Mouse (Mus musculus) kidney, adult 11 months (tissue): ENCODE results near the gene Oit1.

Source experiments
- DNase-seq: peaks from one replicate; pipeline ENCODE4 v3.0.0; 2022

Gene Oit1

DNA sequence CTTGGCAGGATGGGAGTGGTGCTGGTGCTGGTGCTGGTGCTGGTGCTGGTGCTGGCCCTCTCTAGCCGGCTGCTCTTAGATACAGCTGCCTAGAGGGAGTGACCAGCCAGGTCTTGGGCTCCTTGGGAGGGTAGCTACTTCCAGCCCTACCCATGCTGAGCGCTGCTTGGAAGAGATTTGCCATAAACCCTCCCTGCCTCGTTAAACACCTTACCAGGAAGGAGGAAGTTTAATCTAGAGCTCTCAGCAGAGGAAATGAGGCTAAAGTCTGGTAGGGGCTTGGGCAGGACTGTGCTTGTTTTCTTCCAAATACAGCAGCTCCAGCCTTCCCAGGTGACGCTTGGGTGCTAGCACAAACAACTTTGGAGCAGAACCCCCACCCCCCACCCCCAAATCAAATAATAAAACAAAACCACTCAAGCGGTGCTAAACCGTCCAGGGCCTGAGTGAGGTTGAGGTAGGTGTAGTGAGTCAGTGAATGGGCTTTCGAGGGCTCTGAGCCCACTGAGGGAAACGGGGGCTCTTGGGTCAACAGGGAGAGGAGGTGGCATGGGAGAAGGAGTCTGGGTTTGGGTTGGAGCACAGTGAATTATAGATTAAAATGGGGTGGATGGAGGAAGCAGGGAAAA is at the start of gene Oit1:
Gene Oit1 (minus strand): TSS at position 70 of the 629 bp plus-strand sequence.
- DNase-seq = no peak

GRCm38 (mm10) chr14:8422833-8423232 is 44.3 kb upstream of the Oit1 start:
- DNase-seq = no peak

DNA sequence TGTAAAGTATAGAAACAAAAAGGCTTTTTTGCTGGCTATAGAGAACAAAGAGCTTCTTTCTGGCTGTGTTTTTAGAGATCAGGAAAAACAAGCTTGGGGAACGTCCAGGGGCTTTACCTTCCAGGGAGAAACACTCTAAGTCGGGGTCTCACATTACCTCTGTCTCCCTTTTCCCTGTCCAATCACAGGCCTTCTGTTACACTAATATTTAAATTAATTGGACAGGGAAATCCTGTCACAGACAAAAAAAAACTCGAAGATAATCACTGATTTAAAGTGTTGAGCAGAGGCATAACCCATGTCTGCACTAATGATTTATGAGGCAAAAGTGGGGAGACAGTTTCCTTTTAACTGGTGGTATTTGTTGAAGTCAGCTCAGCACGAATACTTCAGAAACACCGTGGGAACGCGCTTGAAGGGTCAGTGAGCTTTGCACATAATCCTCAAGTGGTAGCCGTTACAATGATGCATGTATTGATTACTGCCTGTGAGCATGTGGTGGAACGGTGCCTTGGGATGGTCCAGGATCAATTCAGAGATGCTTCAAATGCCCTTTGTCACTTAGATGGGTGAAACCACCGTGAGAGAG is 42.7 kb upstream of the Oit1 start:
- no peak for DNase-seq

- DNase-seq = no peak
These were observed 40.1 kb upstream of the Oit1 start for GRCm38 (mm10) chr14:8418610-8419009.

- no peak for DNase-seq
These were observed 27.4 kb upstream of the Oit1 start for GRCm38 (mm10) chr14:8405946-8406345.

- no peak for DNase-seq
These were observed 24.8 kb upstream of the Oit1 start for GRCm38 (mm10) chr14:8403310-8403709.

GRCm38 (mm10) chr14:8398507-8398906 is 20.0 kb upstream of the Oit1 start:
- DNase-seq = no peak

GRCm38 (mm10) chr14:8395690-8396287 is 17.2 kb upstream of the Oit1 start:
- no peak for DNase-seq

DNA sequence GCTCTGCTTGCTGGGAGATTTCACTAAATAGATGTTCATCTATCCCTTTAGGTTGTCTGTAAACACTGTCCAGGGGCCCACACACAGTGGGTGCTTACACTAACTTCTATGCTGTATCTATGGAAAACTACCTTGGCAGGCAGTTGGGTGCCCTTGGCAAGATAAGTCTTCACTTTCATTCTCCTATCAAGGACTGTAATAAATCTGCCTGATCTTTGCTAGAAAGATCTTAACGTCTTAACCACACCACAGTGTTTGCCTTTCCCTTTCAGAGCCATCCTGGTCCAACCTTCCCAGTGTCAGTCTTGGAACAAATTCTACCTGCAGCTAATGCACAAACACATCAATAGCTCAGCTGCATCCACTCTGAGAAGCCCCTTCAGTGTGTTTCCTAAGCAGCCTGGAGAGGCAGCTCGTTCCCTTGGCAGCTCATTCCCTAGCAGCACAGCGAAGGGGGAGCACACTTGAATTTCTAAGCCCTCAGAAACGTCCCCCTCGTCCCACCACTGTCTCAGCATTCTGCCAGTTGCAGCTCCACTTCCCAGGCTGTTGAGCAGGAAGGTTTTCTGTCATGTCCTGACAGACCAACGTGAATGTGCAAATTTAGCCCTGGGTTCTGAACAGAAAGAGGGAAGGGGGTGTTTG is 13.7 kb upstream of the Oit1 start:
- no peak for DNase-seq

DNA sequence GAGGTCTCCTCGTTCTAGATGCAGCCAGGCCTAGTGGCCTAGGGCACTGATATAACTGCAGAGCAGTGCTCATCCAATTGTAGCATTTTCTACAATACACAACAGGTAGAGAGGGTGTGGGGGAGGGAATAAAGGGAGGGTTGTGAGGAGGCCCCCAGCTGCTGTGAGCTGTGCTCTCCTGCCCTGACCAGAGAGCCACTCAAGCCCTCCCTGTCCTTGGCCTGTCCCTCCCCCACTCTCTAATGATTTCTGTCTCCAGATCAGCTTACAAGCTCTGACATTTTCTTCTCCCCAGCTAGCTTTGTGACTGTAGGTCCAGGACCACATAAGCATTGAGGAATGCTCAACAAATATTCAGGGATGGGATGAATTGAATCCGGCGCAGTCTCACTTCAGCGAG is 9.2 kb downstream of the Oit1 start:
- DNase-seq = no peak

GRCm38 (mm10) chr14:8368900-8369299 is 9.7 kb downstream of the Oit1 start:
- DNase-seq = no peak

DNA sequence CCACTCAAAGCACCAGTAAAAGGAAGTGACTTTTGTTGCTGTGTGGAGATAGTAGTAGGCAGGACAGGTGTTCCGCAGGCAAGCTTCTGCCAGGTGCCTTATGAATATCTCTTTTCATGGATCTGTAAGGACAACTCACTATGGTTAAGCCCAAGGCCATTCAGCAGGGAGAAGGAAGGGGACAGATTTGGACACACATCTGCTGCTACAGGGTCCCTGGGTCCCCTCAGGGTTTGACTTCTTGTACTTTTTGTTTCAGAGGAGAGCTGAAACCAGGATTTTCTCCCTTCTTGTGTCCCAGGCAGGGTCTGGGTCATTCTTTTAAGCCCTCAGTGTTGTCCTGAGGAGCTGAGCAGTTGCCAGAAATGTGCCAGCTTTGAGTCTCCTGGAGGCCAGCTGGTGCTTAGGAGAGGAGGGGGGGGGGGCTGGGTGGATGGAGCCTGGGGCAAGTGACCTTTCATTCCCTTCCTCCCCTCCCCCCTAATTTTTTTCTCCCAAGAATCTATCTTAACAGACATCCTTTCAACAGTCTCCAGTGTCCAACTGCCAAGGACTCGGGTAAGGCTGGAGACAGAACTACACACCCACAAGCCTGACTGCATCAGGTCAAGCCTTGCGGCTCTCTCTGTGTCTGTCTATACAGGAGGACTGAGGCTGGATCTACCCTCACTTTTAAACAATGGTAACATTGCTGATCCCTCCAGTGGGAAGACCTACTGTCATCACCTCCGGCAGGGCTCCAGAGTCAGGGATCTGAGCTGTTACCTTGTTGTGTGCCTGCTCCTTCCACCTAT is 10.6 kb downstream of the Oit1 start:
- DNase-seq = no peak

DNA sequence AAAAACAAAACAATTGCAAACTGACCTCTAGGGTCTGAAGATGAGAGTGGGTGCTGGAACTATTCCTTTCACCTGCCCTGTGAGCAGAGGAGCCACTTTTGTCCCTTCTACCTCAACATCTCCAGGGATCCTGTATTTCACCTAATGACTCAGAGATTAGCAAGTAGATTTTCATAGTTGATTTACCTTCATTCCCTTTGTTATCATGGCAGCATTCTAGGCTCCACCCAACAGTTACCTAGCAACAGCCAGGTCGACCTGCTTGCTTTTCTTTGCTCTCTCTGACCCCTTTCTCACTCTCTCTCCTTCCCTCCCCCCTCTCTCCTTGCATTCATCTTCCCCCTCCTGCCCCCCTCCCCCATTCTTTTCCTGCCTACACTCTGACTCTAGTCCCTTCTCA is 11.4 kb downstream of the Oit1 start:
- DNase-seq = no peak

- no peak for DNase-seq
These were observed 12.7 kb downstream of the Oit1 start for GRCm38 (mm10) chr14:8365833-8366232.

DNA sequence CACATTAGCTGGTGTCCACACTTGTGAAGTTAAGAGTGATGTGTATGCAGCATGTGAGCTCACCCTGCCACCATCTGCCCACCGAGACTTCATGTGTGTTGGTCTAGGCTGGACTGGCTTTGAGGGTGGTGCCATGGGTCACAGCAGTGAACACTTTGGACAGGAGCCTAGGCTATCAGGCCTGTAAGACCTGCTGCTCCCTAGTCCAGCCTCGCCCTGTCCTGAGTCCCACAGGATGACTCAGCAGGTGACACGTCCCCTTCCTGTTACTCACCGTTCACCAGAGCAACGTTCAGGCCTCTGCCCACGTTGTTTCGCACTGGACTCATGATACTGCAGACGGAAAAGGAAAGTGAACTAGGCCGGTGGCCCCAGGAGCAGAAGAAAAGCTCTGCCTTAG is 21.7 kb downstream of the Oit1 start:
- no peak for DNase-seq

GRCm38 (mm10) chr14:8355999-8356501 is 22.5 kb downstream of the Oit1 start:
- DNase-seq = peak; percentile 65

- no peak for DNase-seq
These were observed 29.6 kb downstream of the Oit1 start for GRCm38 (mm10) chr14:8348927-8349326.

DNA sequence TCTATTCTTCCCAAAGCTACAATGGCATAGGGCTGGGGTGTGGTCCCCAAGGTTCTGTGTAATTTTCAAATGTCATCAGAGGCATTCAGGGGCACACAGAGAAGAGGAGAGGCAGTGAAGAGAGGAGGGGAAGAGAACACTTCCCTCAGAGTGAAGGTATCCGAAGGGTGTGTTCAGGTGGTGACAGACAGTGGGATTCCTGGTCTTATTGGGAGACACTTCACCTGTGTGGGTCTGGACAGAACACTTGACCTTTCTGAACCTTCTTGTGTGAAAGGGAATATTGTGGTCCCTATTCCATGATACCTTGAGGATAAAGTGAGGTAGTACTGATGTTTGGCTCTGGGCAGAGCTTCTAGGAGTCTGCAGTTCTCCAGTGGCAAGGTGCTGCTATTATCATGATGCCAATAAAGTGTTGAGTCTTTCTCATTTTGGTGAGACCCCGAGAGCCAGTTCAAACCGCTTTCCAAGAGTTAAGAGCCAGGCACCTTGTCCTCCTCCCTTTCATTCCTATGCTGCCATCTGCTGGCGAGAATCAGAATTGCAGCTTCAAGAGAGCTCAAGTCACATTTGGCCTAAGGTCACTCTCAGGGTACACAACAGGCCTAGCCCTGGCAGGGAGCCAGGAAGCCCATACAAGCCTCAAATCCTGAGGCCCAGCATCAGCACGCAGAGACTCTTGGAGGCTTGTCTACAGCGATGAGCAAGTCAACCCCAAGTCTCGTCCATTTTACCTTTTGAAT is 32.1 kb downstream of the Oit1 start:
- peak; percentile 80 for DNase-seq

GRCm38 (mm10) chr14:8345566-8345965 is 33.0 kb downstream of the Oit1 start:
- peak; percentile 48 for DNase-seq

DNA sequence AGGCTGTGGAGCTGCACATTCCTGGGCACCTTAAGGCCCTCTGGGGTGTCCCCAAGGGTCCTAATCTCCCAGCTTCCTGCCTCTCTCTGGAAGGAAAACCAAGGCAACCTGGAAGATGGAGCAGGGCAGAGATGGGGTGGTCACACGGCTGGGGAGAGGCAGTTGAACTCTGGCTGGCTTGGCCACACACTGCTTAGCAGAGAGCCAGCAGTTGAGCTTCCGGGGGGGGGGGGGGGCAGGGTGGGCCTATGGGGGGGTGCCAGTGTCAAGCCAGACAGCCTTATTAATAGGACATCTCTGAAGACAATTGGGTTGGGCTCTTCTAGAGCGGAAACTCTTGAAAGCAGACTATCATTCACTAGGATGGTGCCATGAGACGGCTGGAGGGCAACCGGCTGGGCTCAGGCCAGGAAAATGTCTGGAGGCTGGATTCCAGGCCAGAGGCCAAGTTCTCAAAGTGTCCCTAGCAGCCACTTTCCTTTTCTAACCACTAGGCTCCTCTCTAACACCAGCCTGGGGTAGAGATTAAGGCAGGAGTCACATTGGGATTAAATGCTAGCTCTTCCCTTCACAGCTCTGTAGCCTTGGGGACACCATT is 35.9 kb downstream of the Oit1 start:
- DNase-seq = peak; percentile 81

DNA sequence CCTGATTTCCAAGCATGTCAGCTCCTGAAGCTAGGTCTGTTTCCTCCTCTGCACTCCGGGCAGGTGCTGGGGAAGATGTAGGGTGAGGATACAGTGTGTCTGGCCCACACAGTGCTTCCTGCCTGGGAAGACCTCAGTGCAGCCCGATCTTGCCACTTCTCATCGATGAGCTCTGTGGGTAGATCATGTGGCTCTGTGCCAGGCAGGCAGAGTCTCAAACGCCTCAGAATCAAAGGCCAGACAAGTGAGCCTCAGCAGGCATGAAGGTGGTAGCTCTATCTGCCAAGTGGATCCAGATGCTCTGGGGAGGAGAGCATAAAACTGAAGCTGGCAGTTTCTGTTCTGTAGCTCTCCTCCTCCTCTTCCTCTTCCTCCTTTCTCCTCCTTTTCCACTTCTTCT is 38.3 kb downstream of the Oit1 start:
- DNase-seq = peak; percentile 45

DNA sequence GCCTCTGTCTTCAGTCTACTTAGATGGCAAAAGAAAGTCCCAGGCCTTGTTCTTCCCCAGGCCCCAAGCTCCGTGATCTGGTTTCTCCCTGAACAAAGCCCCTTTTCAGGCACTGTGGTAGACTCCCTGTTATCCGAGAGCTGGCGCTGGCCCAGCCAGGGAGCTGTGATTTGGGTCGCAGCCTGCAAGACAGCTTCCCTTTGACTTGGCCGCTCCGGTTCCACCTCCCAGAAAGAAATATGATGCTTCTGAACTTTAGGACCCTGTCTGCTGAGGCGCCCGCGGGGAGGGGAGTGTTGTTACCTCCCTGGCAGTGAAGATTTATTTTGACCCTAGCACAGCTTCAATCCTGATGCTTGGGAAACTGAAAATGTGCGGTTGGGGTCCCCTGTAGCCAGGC is 42.6 kb downstream of the Oit1 start:
- no peak for DNase-seq
